Mouse (Mus musculus) liver, postnatal 0 days (tissue): ENCODE results near the gene Hivep1. TPM values are rescaled to one million over a fixed set of nuclear protein-coding genes. Genes with fewer than 3 reads are reported as not detected.
A peak's percentile ranks its signal among the peaks of the same experiment; 100 is the strongest.

ENCODE experiments used
- ATAC-seq: fragments of 200-750 bp; cut with Nextera tagmentation; 2 replicates; pipeline ENCODE4 v1.8.0; 2017; ENCODE audit warnings: mild to moderate bottlenecking, moderate library complexity
- DNase-seq: peaks from one replicate; pipeline ENCODE4 v3.0.0-alpha.2; 2016
- H3K27ac ChIP-seq: fragments of 300-500 bp; sonication (generic); 2 replicates; pipeline ENCODE4 v1.5.1; 2014; ENCODE audit warnings: antibody characterized with exemption, moderate library complexity, mild to moderate bottlenecking, low read depth
- H3K27me3 ChIP-seq: fragments of 300-500 bp; sonication (generic); 2 replicates; pipeline ENCODE4 v1.6.1; 2014; ENCODE audit warnings: low read length, control low read depth, mixed read lengths; ENCODE audit not compliant: insufficient read depth
- H3K36me3 ChIP-seq: fragments of 300-500 bp; sonication (generic); replicated peaks from 2 replicates; pipeline ENCODE4 v1.6.1; 2014; ENCODE audit warnings: mild to moderate bottlenecking, control low read depth, low read length, moderate library complexity, mixed read lengths; ENCODE audit not compliant: insufficient read depth
- H3K4me1 ChIP-seq: fragments of 300-500 bp; sonication (generic); 2 replicates; pipeline ENCODE4 v1.6.1; 2014; ENCODE audit warnings: antibody characterized with exemption, mild to moderate bottlenecking, control low read depth; ENCODE audit not compliant: insufficient read depth
- H3K4me2 ChIP-seq: fragments of 300-500 bp; sonication (generic); 2 replicates; pipeline ENCODE4 v1.6.1; 2014; ENCODE audit warnings: low read depth, mild to moderate bottlenecking, low read length, moderate library complexity, mixed read lengths
- H3K4me3 ChIP-seq: fragments of 300-500 bp; sonication (generic); 2 replicates; pipeline ENCODE4 v1.5.1; 2014; ENCODE audit warnings: low read depth, low read length
- H3K9ac ChIP-seq: fragments of 300-500 bp; sonication (generic); replicated peaks from 2 replicates; pipeline ENCODE4 v1.6.1; 2014; ENCODE audit warnings: mild to moderate bottlenecking, moderate library complexity
- H3K9me3 ChIP-seq: fragments of 300-500 bp; sonication (generic); 2 replicates; pipeline ENCODE4 v1.6.1; 2016; ENCODE audit warnings: mild to moderate bottlenecking, control low read depth, low read length, mixed read lengths
- CTCF ChIP-seq: sonication (generic); IDR thresholded peaks from 2 replicates; pipeline ENCODE4 v1.5.1; 2016; ENCODE audit warnings: antibody characterized with exemption, low read depth
- EP300 ChIP-seq: IDR thresholded peaks from 2 replicates; pipeline ENCODE4 v1.6.1; 2016; ENCODE audit warnings: antibody characterized with exemption, low read depth, mild to moderate bottlenecking
- WGBS: fragments of 180-500 bp; shearing (Covaris S2); extraction: QIAGEN DNeasy Blood & Tissue Kit; methylation state at CpG from one replicate; pipeline ENCODE4 v1.1.7; 2014; ENCODE audit not compliant: insufficient replicate concordance; 5-methylcytosine and 5-hydroxymethylcytosine counted together
- polyA plus RNA-seq: library from polyadenylated mRNA; unstranded; fragments of >200 nt; fragmentation: Nextera tagmentation; extraction: Ambion mirVana; gene quantifications from 2 replicates; pipeline ENCODE4 v1.2.1, GENCODE M21; 2015

The Hivep1 gene
- polyA plus RNA-seq, 1 experiment from 2014 or later: 3.1 TPM

- H3K4me1 ChIP-seq: peaks cover 8% of the 10 kb centered on the region
- WGBS: under 1% methylated on average over 37 of the region's 41 CpGs
- peaks cover 25% of the 10 kb centered on the region for H3K36me3 ChIP-seq
- H3K9me3 ChIP-seq: no peaks in the 10 kb centered on the region
- TF ChIP-seq EP300 (no peak), CTCF (no peak)
- H3K27ac ChIP-seq: peak overlapping the region; percentile 98
- H3K4me2 ChIP-seq: peak overlapping the region; percentile 94
- H3K9ac ChIP-seq: peak overlapping the region; percentile 93
- H3K4me3 ChIP-seq: peak overlapping the region; percentile 97
- no peaks in the 10 kb centered on the region for H3K27me3 ChIP-seq
- ATAC-seq (peak; percentile 8; the same call in 1 of the 2 replicates), DNase-seq (peak; percentile 66)
Observed at GRCm38 (mm10) chr13:42052696-42053541, 1.1 kb downstream of the Hivep1 start.

- Histone ChIP-seq H3K27ac (peak overlapping the region; percentile 98), H3K4me1 (peaks cover 8% of the 10 kb centered on the region), H3K27me3 (no peaks in the 10 kb centered on the region), H3K36me3 (peaks cover 26% of the 10 kb centered on the region), H3K4me2 (peak overlapping the region; percentile 94), H3K4me3 (peak overlapping the region; percentile 97), H3K9ac (peak overlapping the region; percentile 93; the same call in 1 of the 2 replicates), H3K9me3 (no peaks in the 10 kb centered on the region)
- WGBS: 11% methylated on average over 2 of the region's 2 CpGs
- DNase-seq: no peak
- no peak for ATAC-seq
- TF ChIP-seq EP300 (no peak), CTCF (no peak)
Observed at GRCm38 (mm10) chr13:42053656-42054055, 1.8 kb downstream of the Hivep1 start.

GRCm38 (mm10) chr13:42054138-42054537 is 2.3 kb downstream of the Hivep1 start:
- Histone ChIP-seq H3K27ac (no peak overlapping the region; the same call in 1 of the 2 replicates), H3K27me3 (no peaks in the 10 kb centered on the region), H3K4me2 (no peak overlapping the region), H3K4me1 (peaks cover 8% of the 10 kb centered on the region), H3K9ac (no peak overlapping the region), H3K9me3 (no peaks in the 10 kb centered on the region), H3K4me3 (no peak overlapping the region), H3K36me3 (peaks cover 26% of the 10 kb centered on the region)
- ATAC-seq (no peak), DNase-seq (no peak)
- 0 out of 2 replicates have a peak, but pooled peaks have one; percentile 51 for TF ChIP-seq EP300
- no peak for TF ChIP-seq CTCF
- WGBS: 23% methylated on average over 3 of the region's 3 CpGs

GRCm38 (mm10) chr13:42056712-42057332 is 5.0 kb downstream of the Hivep1 start:
- Histone ChIP-seq H3K4me2 (no peak overlapping the region), H3K27me3 (no peaks in the 10 kb centered on the region), H3K4me1 (peaks cover 4% of the 10 kb centered on the region), H3K9ac (no peak overlapping the region), H3K27ac (no peak overlapping the region), H3K9me3 (no peaks in the 10 kb centered on the region), H3K36me3 (peaks cover 32% of the 10 kb centered on the region), H3K4me3 (no peak overlapping the region)
- 62% methylated on average over 2 of the region's 2 CpGs for WGBS
- ATAC-seq: no peak
- TF ChIP-seq CTCF (peak; percentile 20), EP300 (no peak)
- DNase-seq: no peak

GRCm38 (mm10) chr13:42060846-42061630 is 9.2 kb downstream of the Hivep1 start:
- peak; percentile 36 for DNase-seq
- peaks cover 10% of the 10 kb centered on the region for H3K4me1 ChIP-seq
- ATAC-seq: peak; percentile 47
- no peak overlapping the region for H3K27ac ChIP-seq
- TF ChIP-seq CTCF: no peak
- TF ChIP-seq EP300: no peak
- H3K9me3 ChIP-seq: no peaks in the 10 kb centered on the region
- no peaks in the 10 kb centered on the region for H3K27me3 ChIP-seq
- no peak overlapping the region for H3K9ac ChIP-seq
- WGBS: 61% methylated on average over 10 of the region's 10 CpGs
- H3K36me3 ChIP-seq: peaks cover 42% of the 10 kb centered on the region
- no peak overlapping the region for H3K4me2 ChIP-seq
- H3K4me3 ChIP-seq: no peak overlapping the region

GRCm38 (mm10) chr13:42064257-42064656 is 12.4 kb downstream of the Hivep1 start:
- Histone ChIP-seq H3K27ac (no peak overlapping the region), H3K9ac (no peak overlapping the region), H3K4me3 (no peak overlapping the region), H3K9me3 (no peaks in the 10 kb centered on the region), H3K27me3 (no peaks in the 10 kb centered on the region), H3K4me2 (no peak overlapping the region), H3K36me3 (peaks cover 39% of the 10 kb centered on the region), H3K4me1 (peaks cover 13% of the 10 kb centered on the region)
- TF ChIP-seq CTCF (no peak), EP300 (0 out of 2 replicates have a peak, but pooled peaks have one; percentile 45)
- DNase-seq (no peak), ATAC-seq (peak; percentile 83)
